Mouse (Mus musculus): ENCODE data around the gene 9330182L06Rik.

DNA sequence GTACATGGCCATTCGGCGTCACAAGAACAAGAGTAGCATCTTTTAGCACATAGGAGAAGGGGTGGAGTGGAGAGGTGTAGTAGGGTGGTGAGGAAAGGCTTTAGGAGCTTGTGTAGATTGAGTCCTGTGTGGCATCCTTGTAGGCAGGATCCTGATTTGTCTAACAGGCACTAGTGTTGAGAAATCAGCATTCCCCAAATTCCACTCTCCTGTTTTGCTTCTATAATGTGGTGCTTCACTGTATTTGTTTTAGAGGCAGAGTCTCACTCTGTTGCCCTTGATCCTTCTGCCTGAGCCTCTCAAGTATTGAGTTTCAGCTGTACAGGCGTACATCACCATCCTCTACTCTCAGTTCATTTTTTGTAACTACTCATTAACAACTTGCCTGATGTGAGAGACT lies 211.7 kb downstream of the 9330182L06Rik start:
- no peak for TF ChIP-seq POLR2A (IDR thresholded peaks at IDR 0.05; ENCODE audit: low read depth, low read length)
- TF ChIP-seq CTCF (IDR thresholded peaks at IDR 0.05; ENCODE audit: borderline replicate concordance, insufficient read depth, low read length): no peak
